16 mouse cellular contexts compared by ENCODE assay signal in the genomic region with DNA sequence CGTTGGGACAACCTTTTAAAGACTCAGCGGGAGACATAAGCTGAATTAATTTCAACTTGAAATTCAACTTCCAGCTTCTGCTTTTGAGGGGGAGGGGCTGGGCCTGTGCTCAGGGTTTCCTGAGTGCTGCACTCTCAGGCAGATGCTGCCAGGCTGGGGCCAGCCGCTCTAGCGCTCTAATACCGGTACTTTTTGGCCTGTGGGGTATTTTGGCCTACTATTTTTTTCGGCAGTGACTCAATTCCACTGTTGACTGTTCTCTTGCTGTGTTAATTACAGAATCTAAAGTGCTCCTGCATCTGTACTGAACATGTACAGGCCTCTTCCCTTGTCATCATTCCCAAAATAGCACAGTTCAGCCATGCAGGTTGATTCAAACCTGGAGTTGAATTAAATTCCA. TPM values are rescaled to one million over a fixed set of nuclear protein-coding genes. Genes with fewer than 3 reads are reported as not detected.
DNase-seq lines count a peak whose midpoint lies in the region; ATAC-seq and TF ChIP-seq lines count a peak whose summit lies in the region.
"Had no signal": no experiment of that assay in that cellular context is flagged by ENCODE, and none has a peak within 500 bp of the region (broad histone marks: within the 10 kb centered on the region; RNA-seq: fewer than 3 reads in every experiment).

No protein-coding gene starts in this region.

- no peak overlapping the region for H3K4me2 ChIP-seq in limb, embryonic 13.5 days (replicated peaks)
- H3K4me2 ChIP-seq in limb, embryonic 15.5 days = no peak overlapping the region
- H3K4me2 ChIP-seq: kidney, embryonic 15.5 days; midbrain, embryonic 12.5 days had no signal

- peak overlapping the region; percentile 24; the same call in 1 of the 2 replicates for H3K27ac ChIP-seq in gastrocnemius, adult 2 months
- no peak overlapping the region for H3K27ac ChIP-seq in limb, embryonic 13.5 days
- H3K27ac ChIP-seq in limb, embryonic 10.5 days = no peak overlapping the region
- H3K27ac ChIP-seq in limb, embryonic 15.5 days = peak overlapping the region; percentile 38
- H3K27ac ChIP-seq: kidney, embryonic 15.5 days; midbrain, embryonic 12.5 days had no signal

- no peak for DNase-seq in gastrocnemius, adult 2 months
- DNase-seq in gastrocnemius, postnatal 10 days = no peak
- DNase-seq in limb, embryonic 10.5 days (ENCODE audit: low spot score) = no peak
- peak; percentile 60 for DNase-seq in brain, embryonic 14.5 days (ENCODE audit: low read depth)
- DNase-seq in kidney, adult 8-10 months = no peak
- no peak for DNase-seq in cerebellum, adult 18-20 months
- DNase-seq: adrenal gland, postnatal 14 days; cerebellum, adult 11-12 months; lung, adult 18-20 months; right cerebral cortex, postnatal 4 days had no signal

- H3K9ac ChIP-seq in limb, embryonic 13.5 days = no peak overlapping the region
- H3K9ac ChIP-seq in limb, embryonic 15.5 days = no peak overlapping the region
- H3K9ac ChIP-seq: kidney, embryonic 15.5 days; midbrain, embryonic 12.5 days had no signal

- ATAC-seq in limb, embryonic 13.5 days (ENCODE audit: low FRiP score, low read depth) = 0 out of 2 replicates have a peak, but pooled peaks have one; percentile 28
- no peak for ATAC-seq in limb, embryonic 15.5 days (ENCODE audit: insufficient number of reproducible peaks, low FRiP score, low TSS enrichment, low read depth)
- ATAC-seq: Patski had no signal

- 45% methylated on average over 6 of the region's 6 CpGs for WGBS in limb, embryonic 13.5 days
- 64% methylated on average over 6 of the region's 6 CpGs for WGBS in limb, embryonic 10.5 days
- WGBS in limb, embryonic 15.5 days = 40% methylated on average over 6 of the region's 6 CpGs

- H3K36me3 ChIP-seq in limb, embryonic 13.5 days = no peaks in the 10 kb centered on the region
- no peaks in the 10 kb centered on the region for H3K36me3 ChIP-seq in limb, embryonic 10.5 days
- no peaks in the 10 kb centered on the region for H3K36me3 ChIP-seq in limb, embryonic 15.5 days
- H3K36me3 ChIP-seq: kidney, embryonic 15.5 days; midbrain, embryonic 12.5 days had no signal

- peaks cover 36% of the 10 kb centered on the region for H3K4me1 ChIP-seq in limb, embryonic 13.5 days
- peaks cover 47% of the 10 kb centered on the region for H3K4me1 ChIP-seq in limb, embryonic 10.5 days
- peaks cover 24% of the 10 kb centered on the region; the same call in 1 of the 2 replicates for H3K4me1 ChIP-seq in limb, embryonic 15.5 days

- intact Hi-C loops in gastrocnemius, adult 2 months (cut with DNase I) = no loop called here

- H3K27me3 ChIP-seq in limb, embryonic 13.5 days = no peaks in the 10 kb centered on the region
- H3K27me3 ChIP-seq in limb, embryonic 10.5 days (ENCODE audit: low read depth, poor library complexity, severe bottlenecking) = no peaks in the 10 kb centered on the region
- no peaks in the 10 kb centered on the region for H3K27me3 ChIP-seq in limb, embryonic 15.5 days
- H3K27me3 ChIP-seq: kidney, embryonic 15.5 days; midbrain, embryonic 12.5 days had no signal

- no peak for TF ChIP-seq POLR2A in brain, embryonic 14.5 days (IDR thresholded peaks at IDR 0.05; ENCODE audit: borderline replicate concordance, extremely low read depth, insufficient read depth, insufficient read length, poor library complexity, severe bottlenecking)

- TF ChIP-seq CTCF in gastrocnemius, adult 2 months (IDR thresholded peaks at IDR 0.05) = no peak
- TF ChIP-seq CTCF in brain, embryonic 14.5 days (IDR thresholded peaks at IDR 0.05; ENCODE audit: borderline replicate concordance, extremely low read depth, insufficient read depth, insufficient read length) = no peak

- no peaks in the 10 kb centered on the region for H3K9me3 ChIP-seq in limb, embryonic 13.5 days
- H3K9me3 ChIP-seq in limb, embryonic 10.5 days (replicated peaks) = no peaks in the 10 kb centered on the region
- H3K9me3 ChIP-seq in limb, embryonic 15.5 days = no peaks in the 10 kb centered on the region
- H3K9me3 ChIP-seq: kidney, embryonic 15.5 days; midbrain, embryonic 12.5 days had no signal

- H3K4me3 ChIP-seq in gastrocnemius, adult 2 months = no peak overlapping the region
- H3K4me3 ChIP-seq in limb, embryonic 13.5 days = no peak overlapping the region
- no peak overlapping the region for H3K4me3 ChIP-seq in limb, embryonic 10.5 days
- no peak overlapping the region for H3K4me3 ChIP-seq in limb, embryonic 15.5 days
- H3K4me3 ChIP-seq: erythroblast, embryonic 14.5 days; kidney, embryonic 15.5 days; midbrain, embryonic 12.5 days had no signal

RNA-seq across cellular contexts. Expression of a gene that starts 58.1 kb away (rescaled TPM):
- 10 to 100 TPM in 1 of 2 experiments, 1 to 10 TPM in 1; 2.8 to 11.1 TPM for total RNA-seq in gastrocnemius, adult 2 months (2021)
- 10 to 100 TPM in 1 of 2 experiments, 1 to 10 TPM in 1; 7.6 to 12.6 TPM for total RNA-seq in gastrocnemius, postnatal 10 days (2021)
- 42.5 and 51.1 TPM in 2 replicates for polyA plus RNA-seq in limb, embryonic 13.5 days (2015; fragmentation: Nextera tagmentation; extraction: Ambion mirVana)
- polyA plus RNA-seq in limb, embryonic 10.5 days (2016; fragmentation: Nextera tagmentation; extraction: Ambion mirVana) = 26.7 and 30.9 TPM in 2 replicates
- polyA plus RNA-seq in brain, embryonic 14.5 days (2012; rRNA removed) = 36.5 and 36.9 TPM in 2 replicates
- polyA plus RNA-seq in limb, embryonic 15.5 days (2015; fragmentation: Nextera tagmentation; extraction: Ambion mirVana) = 63.3 and 67.0 TPM in 2 replicates
- polyA plus RNA-seq: erythroblast, embryonic 14.5 days had no signal

Comparison
In these comparisons a context has a peak if more than half of its experiments do, and no peak if none do; other contexts are left out.
1. H3K27ac ChIP-seq: peak in gastrocnemius, adult 2 months (single experiment) and limb, embryonic 15.5 days (single experiment); none in limb, embryonic 13.5 days (single experiment) and limb, embryonic 10.5 days (single experiment).